Comparison of ENCODE assay signal across 13 mouse cellular contexts in genomic region chr16:8916091-8916490, GRCm38 (mm10).
A peak's percentile ranks its signal among the peaks of the same experiment; 100 is the strongest.
DNase-seq lines count a peak whose midpoint lies in the region; ATAC-seq and TF ChIP-seq lines count a peak whose summit lies in the region.
"Had no signal": no experiment of that assay in that cellular context is flagged by ENCODE, and none has a peak within 500 bp of the region (broad histone marks: within the 10 kb centered on the region; RNA-seq: fewer than 3 reads in every experiment).

No protein-coding gene starts in this region.

- H3K4me1 ChIP-seq in cortical plate, adult 2 months (ENCODE audit: control insufficient read depth, insufficient read depth, low read length) = peaks cover 1% of the 10 kb centered on the region; the same call in 1 of the 2 replicates
- H3K4me1 ChIP-seq in midbrain, embryonic 16.5 days (ENCODE audit: control insufficient read depth, insufficient read depth, low read length) = 0 out of 2 replicates have a peak, but pooled peaks cover 3% of the 10 kb centered on the region
- peaks cover 4% of the 10 kb centered on the region for H3K4me1 ChIP-seq in cerebellum, adult 2 months (ENCODE audit: control insufficient read depth, insufficient read depth, low read length)
- H3K4me1 ChIP-seq: liver, embryonic 12.5 days had no signal

- H3K9ac ChIP-seq in midbrain, embryonic 16.5 days (ENCODE audit: low read depth, low read length) = peak overlapping the region; percentile 10; the same call in 1 of the 2 replicates
- H3K9ac ChIP-seq: liver, embryonic 12.5 days had no signal

- H3K9me3 ChIP-seq in midbrain, embryonic 16.5 days (replicated peaks; ENCODE audit: control insufficient read depth, low read length, poor library complexity, severe bottlenecking) = no peaks in the 10 kb centered on the region
- H3K9me3 ChIP-seq: liver, embryonic 12.5 days had no signal

- H3K27me3 ChIP-seq in midbrain, embryonic 16.5 days (ENCODE audit: control insufficient read depth, insufficient read depth, low read depth, low read length) = no peaks in the 10 kb centered on the region
- no peaks in the 10 kb centered on the region for H3K27me3 ChIP-seq in cerebellum, adult 2 months (ENCODE audit: control insufficient read depth, insufficient read depth, low read length)
- H3K27me3 ChIP-seq: liver, embryonic 12.5 days had no signal

- no peak for TF ChIP-seq CTCF in cortical plate, adult 2 months (IDR thresholded peaks at IDR 0.05; ENCODE audit: extremely low read depth, insufficient read depth, low read length)
- no peak for TF ChIP-seq CTCF in cerebellum, adult 2 months (IDR thresholded peaks at IDR 0.05; ENCODE audit: borderline replicate concordance, insufficient read depth, low read depth, low read length)

- H3K4me2 ChIP-seq in midbrain, embryonic 16.5 days (ENCODE audit: low read length) = no peak overlapping the region
- H3K4me2 ChIP-seq: liver, embryonic 12.5 days had no signal

- H3K36me3 ChIP-seq in midbrain, embryonic 16.5 days (ENCODE audit: control insufficient read depth, insufficient read depth, low read length) = no peaks in the 10 kb centered on the region
- H3K36me3 ChIP-seq: liver, embryonic 12.5 days had no signal

- DNase-seq in layer of hippocampus, adult 11-12 months (ENCODE audit: low spot score) = peak; percentile 55
- DNase-seq in layer of hippocampus, adult 9-10 months (ENCODE audit: low spot score) = no peak
- peak; percentile 57 to 79 for DNase-seq in layer of hippocampus, adult 18-20 months (ENCODE audit: low spot score in 2 of 2)
- no peak for DNase-seq in heart, adult 11 months
- no peak for DNase-seq in cerebellum, adult 2 months
- DNase-seq: adrenal gland, adult 8-10 months; heart, postnatal 4 days; lung, postnatal 10 days; thymus, adult 18-20 months had no signal

- no peak for TF ChIP-seq POLR2A in cortical plate, adult 2 months (IDR thresholded peaks at IDR 0.05; ENCODE audit: extremely low read depth, insufficient read depth, low read length)
- TF ChIP-seq POLR2A in cerebellum, adult 2 months (IDR thresholded peaks at IDR 0.05; ENCODE audit: borderline replicate concordance, insufficient read depth, low read length) = no peak

- H3K27ac ChIP-seq in cortical plate, adult 2 months (ENCODE audit: insufficient read depth, low read length) = 0 out of 2 replicates have a peak overlapping the region, but pooled peaks have one; percentile 5
- H3K27ac ChIP-seq in midbrain, embryonic 16.5 days (ENCODE audit: low read length) = peak overlapping the region; percentile 47
- no peak overlapping the region for H3K27ac ChIP-seq in cerebellum, adult 2 months (ENCODE audit: insufficient read depth, low read length)
- H3K27ac ChIP-seq: liver, embryonic 12.5 days had no signal

- no peak overlapping the region for H3K4me3 ChIP-seq in cortical plate, adult 2 months (ENCODE audit: insufficient read depth, low read length)
- no peak overlapping the region for H3K4me3 ChIP-seq in midbrain, embryonic 16.5 days (ENCODE audit: low read depth, low read length)
- H3K4me3 ChIP-seq in cerebellum, adult 2 months (replicated peaks; ENCODE audit: insufficient read depth, low read depth, low read length) = no peak overlapping the region
- H3K4me3 ChIP-seq: liver, embryonic 12.5 days had no signal

- no peak for ATAC-seq in midbrain, embryonic 16.5 days
- ATAC-seq: liver, embryonic 12.5 days; Patski had no signal

- 44% methylated on average over 7 of the region's 7 CpGs for WGBS in midbrain, embryonic 16.5 days
- WGBS in cerebellum, adult 2 months = 52% methylated on average over 7 of the region's 7 CpGs

Comparison
In these comparisons a context has a peak if more than half of its experiments do, and no peak if none do; other contexts are left out.
1. DNase-seq: peak in layer of hippocampus, adult 11-12 months (single experiment) and layer of hippocampus, adult 18-20 months (2 of 2); none in layer of hippocampus, adult 9-10 months (single experiment), heart, adult 11 months (single experiment) and cerebellum, adult 2 months (0 of 2).